Mouse (Mus musculus): Measurements from ENCODE around the gene Adam19. TPM values are rescaled to one million over a fixed set of nuclear protein-coding genes. Genes with fewer than 3 reads are reported as not detected.
A peak's percentile ranks its signal among the peaks of the same experiment; 100 is the strongest.

The Adam19 gene
- polyA plus RNA-seq, 1 experiment = 17.6 TPM

- Histone ChIP-seq H3K4me1 (ENCODE audit: control insufficient read depth, insufficient read depth, low read length) (peaks cover 9% of the 10 kb centered on the region), H3K27ac (ENCODE audit: control insufficient read depth, insufficient read depth, low read depth, low read length, poor library complexity) (no peak overlapping the region), H3K4me3 (replicated peaks; ENCODE audit: control insufficient read depth, low read depth, low read length) (no peak overlapping the region)
- no peak for TF ChIP-seq POLR2A (IDR thresholded peaks at IDR 0.05; ENCODE audit: borderline replicate concordance, control insufficient read depth, low read depth, low read length)
- TF ChIP-seq CTCF (IDR thresholded peaks at IDR 0.05; ENCODE audit: control insufficient read depth, insufficient read depth, low read length) = no peak
- WGBS = 79% methylated on average over 10 of the region's 10 CpGs
These were observed 64.3 kb downstream of the Adam19 start for GRCm38 (mm10) chr11:46120084-46120483.

DNA sequence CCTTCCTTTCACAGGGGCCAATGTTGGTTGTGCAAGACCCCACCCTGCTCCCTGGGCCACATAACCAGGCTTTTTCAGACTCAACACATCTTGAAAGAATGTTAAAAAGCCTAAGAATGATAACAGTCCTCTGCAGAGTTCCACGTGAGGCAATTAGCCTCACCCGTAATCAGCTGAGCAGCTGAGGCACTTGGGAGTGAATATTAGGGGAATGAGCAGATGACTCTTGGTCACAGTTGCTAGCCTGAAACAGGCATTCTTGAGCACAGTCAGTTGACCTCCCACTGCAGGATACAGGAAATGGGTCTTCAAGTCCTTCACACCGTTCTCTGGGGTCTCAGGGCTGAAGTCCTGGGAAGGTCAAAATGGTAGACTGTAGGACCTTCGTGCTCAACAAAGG lies 65.9 kb downstream of the Adam19 start:
- 91% methylated on average over 4 of the region's 4 CpGs for WGBS
- no peak overlapping the region for H3K27ac ChIP-seq (ENCODE audit: control insufficient read depth, insufficient read depth, low read depth, low read length, poor library complexity)
- no peak for TF ChIP-seq CTCF (IDR thresholded peaks at IDR 0.05; ENCODE audit: control insufficient read depth, insufficient read depth, low read length)
- no peak for TF ChIP-seq POLR2A (IDR thresholded peaks at IDR 0.05; ENCODE audit: borderline replicate concordance, control insufficient read depth, low read depth, low read length)

GRCm38 (mm10) chr11:46122875-46123274 lies 67.1 kb downstream of the Adam19 start:
- peaks cover 10% of the 10 kb centered on the region for H3K4me1 ChIP-seq (ENCODE audit: control insufficient read depth, insufficient read depth, low read length)
- no peak overlapping the region for H3K4me3 ChIP-seq (replicated peaks; ENCODE audit: control insufficient read depth, low read depth, low read length)
- 63% methylated on average over 4 of the region's 4 CpGs for WGBS
- TF ChIP-seq CTCF (IDR thresholded peaks at IDR 0.05; ENCODE audit: control insufficient read depth, insufficient read depth, low read length) = no peak
- no peak for TF ChIP-seq POLR2A (IDR thresholded peaks at IDR 0.05; ENCODE audit: borderline replicate concordance, control insufficient read depth, low read depth, low read length)
- H3K27ac ChIP-seq (ENCODE audit: control insufficient read depth, insufficient read depth, low read depth, low read length, poor library complexity) = peak overlapping the region; percentile 91

More for the DNA sequence above, 65.9 kb downstream of the Adam19 start:
- H3K4me3 ChIP-seq (replicated peaks; ENCODE audit: control insufficient read depth, low read depth, low read length) = no peak overlapping the region
- peaks cover 9% of the 10 kb centered on the region for H3K4me1 ChIP-seq (ENCODE audit: control insufficient read depth, insufficient read depth, low read length)

DNA sequence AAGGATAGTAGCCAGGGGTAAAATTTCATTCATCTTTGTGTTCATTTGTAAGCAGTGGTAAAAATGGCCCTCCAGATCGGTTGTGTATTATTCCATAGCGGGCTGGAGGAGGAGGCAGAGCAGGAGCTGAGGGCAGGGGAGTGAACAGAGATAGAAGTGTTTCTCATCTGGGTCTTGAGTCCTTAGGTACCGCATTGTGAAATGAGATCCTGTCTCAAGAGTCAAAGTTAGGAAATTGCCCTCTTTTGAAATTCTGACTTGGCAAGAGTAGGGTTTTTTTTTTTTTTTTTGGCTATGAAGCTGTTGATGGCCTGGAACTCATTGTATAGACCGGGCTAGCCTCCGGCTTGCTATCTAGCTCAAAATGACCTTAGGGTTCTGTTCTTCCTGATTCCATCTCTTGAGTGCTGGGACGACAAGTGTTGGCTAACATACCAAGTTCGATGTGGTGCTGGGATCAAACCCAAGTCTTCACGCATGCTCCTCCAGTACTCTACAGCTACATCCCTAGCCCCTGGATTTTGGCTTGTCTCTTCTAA lies 67.6 kb downstream of the Adam19 start:
- WGBS = 58% methylated on average over 8 of the region's 8 CpGs
- Histone ChIP-seq H3K27ac (ENCODE audit: control insufficient read depth, insufficient read depth, low read depth, low read length, poor library complexity) (peak overlapping the region; percentile 91; the same call in 1 of the 2 replicates), H3K4me3 (replicated peaks; ENCODE audit: control insufficient read depth, low read depth, low read length) (no peak overlapping the region), H3K4me1 (ENCODE audit: control insufficient read depth, insufficient read depth, low read length) (peaks cover 10% of the 10 kb centered on the region)
- TF ChIP-seq POLR2A (IDR thresholded peaks at IDR 0.05; ENCODE audit: borderline replicate concordance, control insufficient read depth, low read depth, low read length) (no peak), CTCF (IDR thresholded peaks at IDR 0.05; ENCODE audit: control insufficient read depth, insufficient read depth, low read length) (no peak)

DNA sequence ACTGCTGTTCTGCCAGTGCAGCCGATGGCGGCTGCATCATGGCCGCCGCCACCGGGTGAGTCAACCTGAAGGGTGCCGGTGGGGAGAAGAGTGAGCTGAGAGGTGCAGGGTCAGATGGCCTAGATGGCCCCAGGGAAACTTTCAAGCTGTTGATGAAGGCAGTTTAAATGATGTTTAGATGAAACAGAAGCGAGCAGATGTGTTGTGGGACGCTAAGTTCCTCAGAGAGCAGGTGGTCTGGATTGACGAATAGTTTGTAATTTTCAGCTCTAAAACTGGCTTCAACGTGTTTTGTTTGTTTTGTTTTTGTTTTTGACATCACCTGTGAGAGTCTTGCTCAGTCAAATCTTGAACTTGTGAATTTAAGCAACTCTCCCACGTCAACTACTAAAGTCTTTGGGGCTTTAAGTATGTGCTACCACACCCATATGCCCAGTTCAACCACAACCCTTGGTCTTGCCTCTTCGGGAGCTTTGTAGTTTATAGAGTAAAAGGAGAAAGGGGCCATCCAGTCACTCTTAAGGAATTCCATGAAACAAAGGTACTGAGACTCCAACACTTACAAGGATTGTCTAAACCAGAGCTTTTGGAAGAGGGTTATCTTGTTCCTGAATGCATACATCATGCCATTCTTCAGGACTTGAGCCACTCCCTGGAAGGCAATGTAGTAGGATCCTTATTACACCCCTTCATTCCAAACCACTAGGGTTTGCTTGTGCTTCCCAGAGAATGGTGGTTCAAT lies 69.5 kb downstream of the Adam19 start:
- Histone ChIP-seq H3K4me3 (replicated peaks; ENCODE audit: control insufficient read depth, low read depth, low read length) (no peak overlapping the region), H3K4me1 (ENCODE audit: control insufficient read depth, insufficient read depth, low read length) (peaks cover 12% of the 10 kb centered on the region), H3K27ac (ENCODE audit: control insufficient read depth, insufficient read depth, low read depth, low read length, poor library complexity) (peak overlapping the region; percentile 75)
- TF ChIP-seq CTCF (IDR thresholded peaks at IDR 0.05; ENCODE audit: control insufficient read depth, insufficient read depth, low read length) (no peak), POLR2A (IDR thresholded peaks at IDR 0.05; ENCODE audit: borderline replicate concordance, control insufficient read depth, low read depth, low read length) (no peak)
- WGBS = 77% methylated on average over 12 of the region's 12 CpGs

GRCm38 (mm10) chr11:46125835-46126229 lies 70.0 kb downstream of the Adam19 start:
- peak overlapping the region; percentile 50; the same call in 1 of the 2 replicates for H3K27ac ChIP-seq (ENCODE audit: control insufficient read depth, insufficient read depth, low read depth, low read length, poor library complexity)
- WGBS = 79% methylated on average over 7 of the region's 7 CpGs
- H3K4me3 ChIP-seq (replicated peaks; ENCODE audit: control insufficient read depth, low read depth, low read length) = no peak overlapping the region
- TF ChIP-seq POLR2A (IDR thresholded peaks at IDR 0.05; ENCODE audit: borderline replicate concordance, control insufficient read depth, low read depth, low read length) (no peak), CTCF (IDR thresholded peaks at IDR 0.05; ENCODE audit: control insufficient read depth, insufficient read depth, low read length) (no peak)
- H3K4me1 ChIP-seq (ENCODE audit: control insufficient read depth, insufficient read depth, low read length) = peaks cover 12% of the 10 kb centered on the region

- TF ChIP-seq POLR2A (IDR thresholded peaks at IDR 0.05; ENCODE audit: borderline replicate concordance, control insufficient read depth, low read depth, low read length) (no peak), CTCF (IDR thresholded peaks at IDR 0.05; ENCODE audit: control insufficient read depth, insufficient read depth, low read length) (no peak)
- H3K27ac ChIP-seq (ENCODE audit: control insufficient read depth, insufficient read depth, low read depth, low read length, poor library complexity) = peak overlapping the region; percentile 46; the same call in 1 of the 2 replicates
- WGBS = 65% methylated on average over 7 of the region's 7 CpGs
These were observed 70.5 kb downstream of the Adam19 start for GRCm38 (mm10) chr11:46126317-46126716.

DNA sequence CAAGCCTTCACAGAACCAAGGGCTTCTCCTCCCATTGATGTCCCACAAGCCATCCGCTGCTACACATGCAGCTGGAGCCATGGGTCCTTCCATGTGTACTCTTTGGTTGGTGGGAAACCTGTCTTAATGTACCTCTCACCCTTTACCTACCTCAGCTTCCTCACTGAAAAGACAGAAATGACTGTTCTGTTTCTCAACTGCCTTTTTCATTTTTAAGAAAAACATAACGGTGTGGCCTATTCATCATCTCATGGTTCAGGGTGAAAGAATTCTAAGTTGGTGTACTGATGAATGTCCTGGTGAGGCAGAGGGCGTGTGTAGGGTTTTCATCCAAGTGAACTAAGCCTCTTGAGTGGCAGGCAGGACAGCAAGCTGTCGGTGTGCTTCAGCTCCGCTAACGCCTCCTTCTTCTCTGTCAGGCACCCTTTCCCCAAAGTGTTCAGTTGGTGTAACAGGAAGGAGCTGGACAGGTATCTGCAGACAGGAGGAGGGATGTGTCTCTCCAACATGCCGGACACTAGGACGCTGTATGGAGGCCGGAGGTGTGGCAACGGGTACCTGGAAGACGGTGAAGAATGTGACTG lies 71.1 kb downstream of the Adam19 start:
- WGBS = 83% methylated on average over 11 of the region's 11 CpGs
- TF ChIP-seq POLR2A (IDR thresholded peaks at IDR 0.05; ENCODE audit: borderline replicate concordance, control insufficient read depth, low read depth, low read length) = no peak
- H3K4me3 ChIP-seq (replicated peaks; ENCODE audit: control insufficient read depth, low read depth, low read length) = no peak overlapping the region
- peaks cover 10% of the 10 kb centered on the region for H3K4me1 ChIP-seq (ENCODE audit: control insufficient read depth, insufficient read depth, low read length)
- peak overlapping the region; percentile 79 for H3K27ac ChIP-seq (ENCODE audit: control insufficient read depth, insufficient read depth, low read depth, low read length, poor library complexity)

More at GRCm38 (mm10) chr11:46126317-46126716, 70.5 kb downstream of the Adam19 start:
- peaks cover 12% of the 10 kb centered on the region for H3K4me1 ChIP-seq (ENCODE audit: control insufficient read depth, insufficient read depth, low read length)
- no peak overlapping the region for H3K4me3 ChIP-seq (replicated peaks; ENCODE audit: control insufficient read depth, low read depth, low read length)
